Mouse (Mus musculus) heart, postnatal 0 days (tissue): ENCODE data around the gene Acot8.

ENCODE experiments used
- CTCF ChIP-seq: IDR thresholded peaks from 2 replicates; pipeline ENCODE4 v1.5.1; 2016; ENCODE audit warnings: antibody characterized with exemption, control low read depth, low read depth
- EP300 ChIP-seq: IDR thresholded peaks from 2 replicates; pipeline ENCODE4 v1.6.1; 2016; ENCODE audit warnings: antibody characterized with exemption, low read depth

DNA sequence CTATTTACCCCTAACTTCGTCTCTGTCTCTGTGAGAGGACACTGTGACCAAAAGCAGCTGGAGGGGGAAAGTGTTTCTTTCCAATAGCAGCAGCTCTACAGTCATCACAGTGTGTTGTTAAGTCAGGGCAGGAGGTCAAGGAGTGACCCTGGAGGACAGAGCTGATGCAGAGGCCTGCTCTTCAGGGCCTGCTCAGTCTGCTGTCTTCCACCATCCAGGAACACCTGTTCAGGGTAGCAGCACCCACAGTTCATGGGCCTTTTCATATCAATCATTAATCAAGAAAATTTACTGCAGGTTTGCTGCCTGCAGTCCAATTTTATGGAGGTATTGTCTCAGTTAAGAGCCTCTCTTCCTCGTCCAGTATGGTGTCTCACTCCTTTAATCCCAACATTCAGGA is 8.9 kb upstream of the Acot8 start:
- TF ChIP-seq CTCF (no peak), EP300 (no peak)
